Mouse (Mus musculus) heart, postnatal 14 days (tissue): ENCODE measurements around the gene Zxdb. TPM values are rescaled to one million over a fixed set of nuclear protein-coding genes. Genes with fewer than 3 reads are reported as not detected.
"Not testable (repeated sequence)": the region's sequence is repeated elsewhere in the genome, so short reads cannot be mapped to it uniquely, and the experiment has no call there.

Experiments used
- DNase-seq, 2 experiments: peaks; one replicate each; pipeline ENCODE4 v3.0.0; 2021 to 2022
- intact Hi-C: fragments of 180-260 bp; cut with DNase I; formaldehyde crosslinking; loops from one replicate; pipeline ENCODE4 v1.15.1; 2025
- long read RNA-seq, 2 experiments: library from polyadenylated mRNA; stranded (forward); transcript quantifications; one replicate each; pipeline ENCODE4 v2.0.0; 2021
- total RNA-seq, 2 experiments: library from RNA; stranded (reverse); gene quantifications; 2 replicates each; pipeline ENCODE4 v1.2.3; 2021

Zxdb gene
- 1 to 10 TPM; 4.5 to 4.9 TPM for total RNA-seq
- long read RNA-seq, experiment 1, full-length matches to known transcripts, result 1 of 1 reads
- long read RNA-seq, experiment 1, partial matches to known transcripts, result 0 of 1 reads
- long read RNA-seq, experiment 1, other reads (novel, unspliced or antisense), result 0 of 1 reads
- long read RNA-seq, experiment 2, result 0 reads

DNA sequence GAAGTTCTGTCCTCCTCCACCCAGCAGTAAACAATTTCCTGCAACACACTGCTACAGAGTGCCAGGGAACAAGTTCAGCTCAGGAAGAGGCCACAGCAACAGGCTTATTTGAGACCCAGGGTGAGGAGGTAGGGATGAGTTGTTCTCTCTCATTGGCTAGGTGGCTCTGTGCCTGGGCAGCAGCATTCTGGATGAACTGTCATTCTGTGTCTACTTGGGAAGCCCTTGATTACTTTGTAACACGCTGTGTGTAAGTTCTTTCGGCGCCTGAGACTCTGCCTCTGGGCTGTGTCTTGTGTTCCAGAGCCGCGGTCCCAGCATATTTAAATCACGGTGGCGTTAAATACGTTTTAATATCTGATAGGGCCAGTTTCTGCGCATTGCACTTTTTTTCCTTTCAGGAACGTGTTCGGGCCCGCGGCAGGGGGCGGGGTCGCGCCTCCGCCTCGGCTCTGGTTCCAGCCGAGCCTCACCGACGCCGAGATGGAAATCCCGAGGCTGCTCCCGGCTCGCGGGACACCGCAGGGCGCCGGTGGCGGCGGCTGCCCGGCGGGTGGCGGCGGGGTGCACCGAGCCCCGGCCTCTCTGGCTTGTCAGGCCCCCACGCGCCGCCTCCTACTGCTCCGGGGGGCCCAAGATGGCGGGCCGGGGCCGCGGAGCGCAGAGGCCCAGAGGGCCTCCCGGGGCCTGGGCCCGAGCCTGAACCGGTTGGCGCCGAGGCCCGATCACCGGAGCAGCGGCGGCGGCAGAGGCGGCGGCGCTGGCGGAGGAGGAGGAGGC is at the start of gene Zxdb:
Zxdb (plus strand) TSS at position 378 of the 780 bp plus-strand sequence.
- DNase-seq, intact Hi-C loops: not testable (repeated sequence)

DNA sequence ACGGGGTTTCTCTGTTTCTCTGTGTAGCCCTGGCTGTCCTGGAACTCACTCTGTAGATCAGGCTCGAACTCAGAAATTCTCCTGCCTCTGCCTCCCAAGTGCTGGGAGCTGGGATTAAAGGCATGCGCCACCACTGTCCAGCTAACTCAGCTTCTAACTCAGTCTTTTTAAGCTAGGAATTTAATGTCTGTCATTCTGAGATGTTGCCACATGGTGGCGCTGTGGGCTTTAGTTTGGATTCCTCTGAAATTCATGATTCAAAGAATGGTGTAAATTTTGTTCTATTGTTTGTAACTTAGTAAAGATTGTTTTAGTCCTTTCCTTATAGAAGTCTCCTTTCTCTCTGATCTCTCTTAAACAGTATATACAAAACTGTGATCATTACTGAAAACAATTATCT is 49.4 kb upstream of the Zxdb start:
- DNase-seq, result peak; percentile 15 to 24
- intact Hi-C loops, result loop anchor here (10.0 kb wide), 1 partner anchor 340 kb away; no protein-coding TSS in a partner anchor

DNA sequence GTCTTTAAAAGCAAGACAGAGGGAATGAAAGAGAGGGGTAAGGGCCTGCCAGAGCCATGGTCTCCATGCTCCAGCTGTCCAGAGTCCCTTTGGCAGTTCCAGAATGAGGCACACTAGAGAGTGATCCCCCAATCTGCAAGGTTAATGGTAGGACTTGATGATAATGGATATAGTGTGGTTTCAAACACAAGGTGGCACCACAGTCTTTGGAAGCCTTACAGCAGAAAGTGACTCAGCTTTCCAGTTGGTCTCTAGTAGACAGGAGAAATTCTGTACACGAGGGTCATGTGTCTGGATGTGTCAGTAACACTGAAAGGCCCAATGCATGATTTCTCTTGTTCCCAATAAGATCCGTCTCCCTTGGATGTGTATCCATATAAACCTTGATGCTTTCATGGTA is 42.8 kb upstream of the Zxdb start:
- DNase-seq, result not testable (repeated sequence)

DNA sequence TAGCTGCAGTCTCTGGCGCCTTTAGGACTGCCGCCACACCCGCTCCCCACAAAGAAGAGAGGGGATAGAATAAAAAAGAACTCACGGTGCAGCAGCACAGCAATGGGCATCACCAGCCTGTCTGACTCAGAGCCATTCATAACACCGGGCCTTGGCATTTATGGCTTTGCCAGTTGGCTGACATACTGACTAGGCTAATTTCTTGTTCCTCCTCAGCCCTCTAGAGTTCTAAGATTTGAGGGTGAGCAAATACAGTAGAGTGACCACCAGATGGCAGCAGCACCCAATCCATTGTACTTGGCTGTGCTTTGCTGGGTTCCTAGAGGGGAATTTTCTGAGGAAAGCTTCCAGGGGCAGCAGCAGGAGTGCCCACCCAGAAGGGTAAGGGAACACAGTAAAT is 34.8 kb upstream of the Zxdb start:
- intact Hi-C loops, result not testable (repeated sequence)
- peak in 1 of 2 experiments; percentile 10 for DNase-seq

More for the DNA sequence above, 42.8 kb upstream of the Zxdb start:
- intact Hi-C loops, result not testable (repeated sequence)

DNA sequence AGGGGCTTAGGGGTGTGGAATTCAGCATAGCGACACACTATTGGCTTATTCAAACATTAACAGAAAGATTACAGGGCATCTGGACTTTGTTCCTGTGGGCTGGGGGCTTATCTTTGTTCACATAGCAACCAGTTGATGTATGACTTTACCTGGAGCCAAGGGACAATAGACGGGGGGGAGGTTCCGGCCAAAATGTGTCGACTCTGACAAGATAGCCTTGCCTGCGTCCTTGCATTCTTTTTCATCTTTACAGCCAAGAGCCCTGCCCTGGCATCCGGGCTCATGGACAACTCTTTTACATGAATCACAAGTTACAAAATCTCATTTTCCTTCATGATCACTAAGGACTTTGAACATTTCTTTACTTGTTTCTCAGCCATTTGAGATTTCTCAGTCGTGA is 17.7 kb upstream of the Zxdb start:
- DNase-seq, intact Hi-C loops: not testable (repeated sequence)

DNA sequence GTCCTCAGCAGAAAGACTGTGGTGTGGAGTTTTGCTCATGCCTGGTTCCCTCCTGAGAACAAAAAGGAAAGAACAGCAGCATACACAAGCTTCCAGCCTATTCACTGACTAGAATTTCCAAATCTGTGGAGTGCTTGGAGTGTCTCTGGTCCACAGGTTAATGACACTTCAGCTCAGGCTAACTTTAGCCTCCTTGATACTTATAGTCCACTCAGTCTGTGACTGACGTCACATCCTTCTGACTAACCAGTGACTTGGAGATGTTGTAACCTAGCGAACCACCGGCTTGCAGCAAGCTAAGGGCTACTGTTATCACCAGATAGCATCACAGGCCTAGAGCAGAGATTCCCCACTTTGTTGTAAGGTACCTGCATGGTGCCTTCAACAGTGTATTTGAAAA is 14.6 kb upstream of the Zxdb start:
- intact Hi-C loops, DNase-seq: not testable (repeated sequence)

DNA sequence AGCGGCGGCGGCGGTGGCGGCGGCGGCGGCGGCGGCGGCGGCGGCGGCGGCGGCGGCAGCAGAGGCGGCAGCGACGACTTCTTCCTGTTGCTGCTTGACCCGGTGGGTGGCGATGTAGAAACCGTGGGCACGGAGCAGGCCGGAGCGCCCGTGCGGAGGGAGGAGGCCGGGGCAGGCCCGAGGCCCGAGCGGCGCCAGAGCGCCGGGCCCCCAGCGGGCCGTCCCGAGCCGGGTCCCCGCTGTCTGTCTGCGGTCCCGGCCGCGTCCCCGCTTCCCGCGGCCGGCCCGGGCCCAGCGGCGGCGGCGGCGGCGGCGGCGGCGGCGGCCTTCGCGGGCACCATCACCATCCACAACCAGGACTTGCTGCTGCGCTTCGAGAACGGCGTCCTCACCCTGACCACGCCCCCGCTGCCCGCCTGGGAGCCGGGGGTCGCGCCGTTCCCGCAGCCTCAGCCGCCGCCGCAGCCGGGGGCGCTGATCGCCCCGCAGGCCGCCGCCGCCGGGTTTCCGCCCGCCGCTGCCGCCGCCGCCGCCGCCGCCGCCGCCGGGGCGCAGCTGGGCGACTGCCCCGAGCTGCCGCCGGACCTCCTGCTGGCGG is 702 bp downstream of the Zxdb start:
- DNase-seq, result peak in 1 of 2 experiments; percentile 16
- intact Hi-C loops, result not testable (repeated sequence)

DNA sequence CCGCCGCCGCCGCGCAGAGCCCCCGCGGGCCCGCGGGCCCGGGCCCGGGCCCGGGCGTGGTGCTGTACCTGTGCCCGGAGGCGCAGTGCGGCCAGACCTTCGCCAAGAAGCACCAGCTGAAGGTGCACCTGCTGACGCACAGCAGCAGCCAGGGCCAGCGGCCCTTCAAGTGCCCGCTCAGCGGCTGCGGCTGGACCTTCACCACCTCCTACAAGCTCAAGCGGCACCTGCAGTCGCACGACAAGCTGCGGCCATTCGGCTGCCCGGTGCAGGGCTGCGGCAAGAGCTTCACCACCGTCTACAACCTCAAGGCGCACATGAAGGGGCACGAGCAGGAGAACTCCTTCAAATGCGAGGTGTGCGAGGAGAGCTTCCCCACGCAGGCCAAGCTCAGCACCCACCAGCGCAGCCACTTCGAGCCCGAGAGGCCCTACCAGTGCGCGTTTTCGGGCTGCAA is 1.3 kb downstream of the Zxdb start:
- DNase-seq, intact Hi-C loops: not testable (repeated sequence)

DNA sequence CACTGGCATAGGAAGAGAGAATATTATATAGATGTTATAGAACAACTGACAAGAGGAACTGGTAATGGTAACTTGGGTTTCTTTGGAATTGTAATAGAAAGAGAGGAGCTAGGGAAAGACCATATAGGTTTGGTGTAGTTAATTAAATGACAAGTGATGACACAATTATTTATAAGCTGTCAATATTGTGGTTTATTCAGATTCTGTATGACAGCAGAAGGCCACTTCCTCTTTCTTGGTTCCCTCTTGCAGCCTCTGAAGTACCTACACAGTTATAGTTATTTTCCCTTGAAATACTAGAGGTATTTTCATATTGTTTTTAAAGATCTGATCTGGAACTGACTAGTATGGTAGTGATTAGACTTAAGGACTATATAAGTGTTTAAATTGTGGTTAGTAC is 7.2 kb downstream of the Zxdb start:
- intact Hi-C loops, result no loop called here

DNA sequence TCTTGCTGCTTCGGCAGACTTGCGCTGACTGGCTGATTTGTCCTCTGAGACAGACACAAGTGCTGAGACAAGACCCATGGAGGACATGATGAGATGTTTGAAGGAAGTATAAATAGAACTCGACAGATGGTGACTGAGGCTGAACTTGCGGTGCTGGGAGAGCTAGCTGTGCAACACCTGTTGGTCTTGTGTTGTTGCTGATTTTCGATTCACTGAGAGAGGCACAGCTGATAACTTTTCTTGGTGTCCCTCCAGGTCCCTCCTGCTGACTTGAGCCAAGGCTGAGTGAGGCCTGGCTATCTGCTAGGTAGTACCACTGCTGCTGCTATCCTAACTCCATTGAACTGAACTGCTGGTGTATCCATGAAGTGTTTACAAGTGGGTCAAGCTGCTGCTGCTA is 29.4 kb downstream of the Zxdb start:
- no peak for DNase-seq
- intact Hi-C loops, result no loop called here

More for the DNA sequence above, 7.2 kb downstream of the Zxdb start:
- DNase-seq, result no peak

DNA sequence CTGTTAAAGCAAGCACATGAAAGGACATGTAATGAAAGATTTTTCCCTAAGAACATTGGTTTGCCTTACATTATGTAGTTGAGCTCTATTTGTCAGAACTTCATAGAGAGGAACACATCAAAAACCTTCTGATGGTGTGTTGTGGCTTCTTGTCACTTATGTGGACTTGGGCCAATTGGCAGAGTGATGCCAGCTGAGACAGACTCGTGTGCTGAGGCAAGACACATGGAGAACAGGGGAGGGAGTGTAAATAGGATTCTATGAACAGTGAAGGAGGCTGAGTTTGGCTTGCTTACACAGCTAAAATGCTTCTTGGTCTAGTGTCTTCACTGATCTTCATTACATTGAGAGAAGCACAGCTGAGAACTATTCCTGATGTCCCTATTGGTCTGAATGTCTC is 35.6 kb downstream of the Zxdb start:
- no peak for DNase-seq
- intact Hi-C loops, result no loop called here

DNA sequence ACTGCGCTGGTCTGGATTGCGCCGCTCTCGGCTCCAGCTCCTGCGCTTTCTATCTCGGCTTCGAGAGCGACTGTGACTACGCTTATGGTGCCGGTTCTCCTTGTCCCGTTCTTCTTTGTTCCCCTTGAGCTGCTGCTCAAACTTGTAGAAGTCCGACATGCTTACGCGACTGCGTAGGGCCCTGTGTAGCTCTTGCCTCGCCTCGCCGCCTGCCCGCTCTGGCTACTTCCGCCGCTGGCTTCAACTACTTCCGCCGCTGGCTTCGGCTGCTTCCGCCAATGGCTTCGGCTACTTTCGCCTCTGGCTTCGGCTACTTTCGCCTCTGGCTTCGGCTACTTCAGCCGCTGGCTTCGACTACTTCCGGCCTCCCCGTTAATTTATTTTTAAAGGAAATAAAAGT is 49.5 kb downstream of the Zxdb start:
- intact Hi-C loops, result no loop called here

More for the DNA sequence above, 49.5 kb downstream of the Zxdb start:
- DNase-seq, result no peak

Other genes with a start within 250 kb of the Zxdb start
- gene Maged1, start 182.4 kb upstream of the Zxdb start, total RNA-seq, result 100 to 1,000 TPM; 111 to 115 TPM
- gene Gspt2, start 88.5 kb upstream of the Zxdb start, total RNA-seq, result under 1 TPM; 0.48 to 0.63 TPM